Mouse (Mus musculus) intestine, postnatal 0 days (tissue): Measurements from ENCODE around the gene Cited4. TPM values are rescaled to one million over a fixed set of nuclear protein-coding genes. Genes with fewer than 3 reads are reported as not detected.

Source experiments
- ATAC-seq: fragments of 200-750 bp; cut with Nextera tagmentation; 2 replicates; pipeline ENCODE4 v1.8.0; 2017; ENCODE audit warnings: mild to moderate bottlenecking, moderate TSS enrichment, moderate library complexity
- H3K27ac ChIP-seq: fragments of 300-500 bp; sonication (generic); 2 replicates; pipeline ENCODE4 v1.5.1; 2014; ENCODE audit warnings: mild to moderate bottlenecking, low read depth, low read length, moderate library complexity
- H3K27me3 ChIP-seq: fragments of 300-500 bp; sonication (generic); replicated peaks from 2 replicates; pipeline ENCODE4 v1.6.1; 2014; ENCODE audit warnings: low read length, mixed read lengths; ENCODE audit not compliant: control insufficient read depth, insufficient read depth
- H3K36me3 ChIP-seq: fragments of 300-500 bp; sonication (generic); 2 replicates; pipeline ENCODE4 v1.6.1; 2014; ENCODE audit warnings: mild to moderate bottlenecking, moderate library complexity; ENCODE audit not compliant: control insufficient read depth, insufficient read depth
- H3K4me1 ChIP-seq: fragments of 300-500 bp; sonication (generic); replicated peaks from 2 replicates; pipeline ENCODE4 v1.6.1; 2014; ENCODE audit warnings: antibody characterized with exemption, low read length, mixed read lengths; ENCODE audit not compliant: control insufficient read depth, insufficient read depth
- H3K4me2 ChIP-seq: fragments of 300-500 bp; sonication (generic); replicated peaks from 2 replicates; pipeline ENCODE4 v1.6.1; 2014; ENCODE audit warnings: low read depth, mild to moderate bottlenecking, moderate library complexity
- H3K4me3 ChIP-seq: fragments of 300-500 bp; sonication (generic); 2 replicates; pipeline ENCODE4 v1.5.1; 2014; ENCODE audit warnings: low read depth, low read length
- H3K9ac ChIP-seq: fragments of 300-500 bp; sonication (generic); 2 replicates; pipeline ENCODE4 v1.6.1; 2014; ENCODE audit warnings: mild to moderate bottlenecking, low read depth, low read length
- H3K9me3 ChIP-seq: fragments of 300-500 bp; sonication (generic); 2 replicates; pipeline ENCODE4 v1.6.1; 2016; ENCODE audit warnings: mixed run types; ENCODE audit not compliant: control insufficient read depth
- CTCF ChIP-seq: sonication (generic); IDR thresholded peaks from 2 replicates; pipeline ENCODE4 v1.5.1; 2016; ENCODE audit warnings: low read depth, mild to moderate bottlenecking, control low read depth, antibody characterized with exemption, moderate library complexity
- WGBS: fragments of 180-500 bp; shearing (Covaris S2); extraction: QIAGEN DNeasy Blood & Tissue Kit; methylation state at CpG from one replicate; pipeline ENCODE4 v1.1.7; 2014; 5-methylcytosine and 5-hydroxymethylcytosine counted together
- polyA plus RNA-seq: library from polyadenylated mRNA; unstranded; fragments of >200 nt; fragmentation: Nextera tagmentation; extraction: Ambion mirVana; gene quantifications from 2 replicates; pipeline ENCODE4 v1.2.1, GENCODE M21; 2015

Cited4 gene
- 1.7 and 2.1 TPM in 2 replicates for polyA plus RNA-seq

- Histone ChIP-seq H3K4me1 (0 out of 2 replicates have a peak, but pooled peaks cover 5% of the 10 kb centered on the region), H3K9ac (peak within 1 kb of the TSS; percentile 60), H3K36me3 (no peaks in the 10 kb centered on the region), H3K4me3 (peak within 1 kb of the TSS; percentile 63), H3K27ac (no peak within 1 kb of the TSS), H3K9me3 (no peaks in the 10 kb centered on the region), H3K4me2 (peak within 1 kb of the TSS; percentile 100), H3K27me3 (no peaks in the 10 kb centered on the region)
- ATAC-seq, result peak; percentile 88
- no peak for TF ChIP-seq CTCF
- WGBS, result under 1% methylated on average over 38 of the region's 50 CpGs
Observed at GRCm38 (mm10) chr4:120666358-120667024, at the start of gene Cited4. TSS of gene Cited4 (plus strand) at chr4:120666572.

- no peaks in the 10 kb centered on the region for H3K9me3 ChIP-seq
- no peaks in the 10 kb centered on the region for H3K27me3 ChIP-seq
- 81% methylated on average over 6 of the region's 6 CpGs for WGBS
Observed at GRCm38 (mm10) chr4:120627728-120628127, 38.6 kb upstream of the Cited4 start.

GRCm38 (mm10) chr4:120630218-120630931 is 36.0 kb upstream of the Cited4 start:
- H3K27me3 ChIP-seq, result no peaks in the 10 kb centered on the region
- H3K9ac ChIP-seq, result no peak overlapping the region
- H3K4me3 ChIP-seq, result no peak overlapping the region
- no peaks in the 10 kb centered on the region for H3K36me3 ChIP-seq
- 46% methylated on average over 8 of the region's 8 CpGs for WGBS
- no peaks in the 10 kb centered on the region for H3K4me1 ChIP-seq
- H3K27ac ChIP-seq, result no peak overlapping the region
- H3K9me3 ChIP-seq, result no peaks in the 10 kb centered on the region
- no peak for ATAC-seq
- no peak for TF ChIP-seq CTCF
- H3K4me2 ChIP-seq, result no peak overlapping the region

More at GRCm38 (mm10) chr4:120627728-120628127, 38.6 kb upstream of the Cited4 start:
- ATAC-seq, result no peak
- no peak overlapping the region for H3K4me2 ChIP-seq
- no peaks in the 10 kb centered on the region for H3K36me3 ChIP-seq
- H3K4me3 ChIP-seq, result no peak overlapping the region
- H3K9ac ChIP-seq, result no peak overlapping the region
- H3K27ac ChIP-seq, result no peak overlapping the region
- H3K4me1 ChIP-seq, result no peaks in the 10 kb centered on the region
- TF ChIP-seq CTCF, result no peak

GRCm38 (mm10) chr4:120631828-120632227 is 34.5 kb upstream of the Cited4 start:
- 66% methylated on average over 6 of the region's 6 CpGs for WGBS

GRCm38 (mm10) chr4:120635351-120635750 is 31.0 kb upstream of the Cited4 start:
- no peaks in the 10 kb centered on the region for H3K4me1 ChIP-seq
- ATAC-seq, result no peak
- no peak overlapping the region for H3K4me2 ChIP-seq
- 77% methylated on average over 2 of the region's 2 CpGs for WGBS
- H3K36me3 ChIP-seq, result no peaks in the 10 kb centered on the region
- no peak overlapping the region for H3K4me3 ChIP-seq
- H3K9ac ChIP-seq, result no peak overlapping the region
- H3K27me3 ChIP-seq, result no peaks in the 10 kb centered on the region
- TF ChIP-seq CTCF, result no peak
- H3K9me3 ChIP-seq, result no peaks in the 10 kb centered on the region
- H3K27ac ChIP-seq, result no peak overlapping the region

More at GRCm38 (mm10) chr4:120631828-120632227, 34.5 kb upstream of the Cited4 start:
- no peak overlapping the region for H3K9ac ChIP-seq
- no peaks in the 10 kb centered on the region for H3K4me1 ChIP-seq
- no peak overlapping the region for H3K4me2 ChIP-seq
- H3K36me3 ChIP-seq, result no peaks in the 10 kb centered on the region
- no peak overlapping the region for H3K27ac ChIP-seq
- no peak for ATAC-seq
- no peak for TF ChIP-seq CTCF
- H3K9me3 ChIP-seq, result no peaks in the 10 kb centered on the region
- no peak overlapping the region for H3K4me3 ChIP-seq
- no peaks in the 10 kb centered on the region for H3K27me3 ChIP-seq

GRCm38 (mm10) chr4:120641946-120642345 is 24.4 kb upstream of the Cited4 start:
- no peak overlapping the region for H3K4me2 ChIP-seq
- no peaks in the 10 kb centered on the region for H3K4me1 ChIP-seq
- H3K4me3 ChIP-seq, result no peak overlapping the region
- TF ChIP-seq CTCF, result no peak
- H3K27me3 ChIP-seq, result no peaks in the 10 kb centered on the region
- WGBS, result 92% methylated on average over 6 of the region's 6 CpGs
- H3K27ac ChIP-seq, result no peak overlapping the region
- no peak for ATAC-seq
- H3K9ac ChIP-seq, result no peak overlapping the region
- no peaks in the 10 kb centered on the region for H3K9me3 ChIP-seq
- H3K36me3 ChIP-seq, result no peaks in the 10 kb centered on the region
